Comparison of ENCODE assay signal across 9 mouse cellular contexts in the genomic region with DNA sequence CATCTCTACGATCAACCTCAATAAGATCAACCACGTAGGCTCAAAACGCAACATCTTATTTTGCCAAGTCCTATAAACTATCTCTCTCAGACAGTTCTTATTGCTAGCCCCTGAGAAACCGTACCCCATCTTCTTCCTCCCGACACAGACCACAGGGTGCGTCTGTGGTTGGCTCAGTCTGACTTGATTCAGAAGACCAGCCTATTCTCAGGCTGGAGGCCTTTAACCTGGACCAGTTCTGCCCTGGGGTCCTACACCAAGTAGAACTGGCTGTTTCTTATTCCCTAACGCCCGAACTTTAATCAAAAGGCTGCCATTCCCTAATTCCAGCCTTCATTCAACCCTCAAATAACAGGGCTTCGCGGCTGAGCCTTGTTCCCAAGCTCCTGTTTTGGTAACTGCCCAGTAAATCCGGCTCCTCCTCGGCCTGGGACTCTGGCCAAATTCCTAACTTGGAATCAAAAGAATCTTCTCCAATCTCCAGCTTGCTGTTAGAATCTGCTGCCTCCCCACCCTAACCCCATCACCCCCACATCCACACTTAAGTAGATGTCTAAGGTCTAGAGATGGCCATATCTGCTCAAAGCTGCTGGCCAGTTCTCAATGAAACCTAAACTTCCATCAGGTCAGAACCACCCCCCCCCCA.
DNase-seq lines count a peak whose midpoint lies in the region; ATAC-seq and TF ChIP-seq lines count a peak whose summit lies in the region.
"Had no signal": no experiment of that assay in that cellular context is flagged by ENCODE, and none has a peak within 500 bp of the region (broad histone marks: within the 10 kb centered on the region; RNA-seq: fewer than 3 reads in every experiment).

No protein-coding gene starts in this region.

- H3K9ac ChIP-seq in hindbrain, embryonic 14.5 days, result no peak overlapping the region
- no peak overlapping the region for H3K9ac ChIP-seq in hindbrain, embryonic 12.5 days
- no peak overlapping the region for H3K9ac ChIP-seq in forebrain, postnatal 0 days
- H3K9ac ChIP-seq: midbrain, embryonic 12.5 days had no signal

- WGBS in hindbrain, embryonic 14.5 days, result 70% methylated on average over 12 of the region's 12 CpGs
- WGBS in hindbrain, embryonic 12.5 days, result 81% methylated on average over 12 of the region's 12 CpGs
- 39% methylated on average over 12 of the region's 12 CpGs for WGBS in forebrain, postnatal 0 days

- no peak for ATAC-seq in hindbrain, embryonic 14.5 days (ENCODE audit: low FRiP score)
- ATAC-seq in hindbrain, embryonic 12.5 days (ENCODE audit: low FRiP score), result no peak
- no peak for ATAC-seq in forebrain, postnatal 0 days
- no peak for ATAC-seq in erythroblast, adult 5-6 weeks (replicated peaks; ENCODE audit: low FRiP score, poor library complexity, severe bottlenecking)

- no peaks in the 10 kb centered on the region for H3K27me3 ChIP-seq in hindbrain, embryonic 14.5 days (ENCODE audit: control insufficient read depth, insufficient read depth, low read length)
- H3K27me3 ChIP-seq in hindbrain, embryonic 12.5 days, result peaks cover 7% of the 10 kb centered on the region; the same call in 1 of the 2 replicates
- no peaks in the 10 kb centered on the region for H3K27me3 ChIP-seq in forebrain, postnatal 0 days (ENCODE audit: insufficient read depth, low read length)
- H3K27me3 ChIP-seq: midbrain, embryonic 12.5 days had no signal

- no peak for TF ChIP-seq CTCF in forebrain, postnatal 0 days (IDR thresholded peaks at IDR 0.05; ENCODE audit: low read depth)

- H3K36me3 ChIP-seq in hindbrain, embryonic 14.5 days (replicated peaks; ENCODE audit: control insufficient read depth, insufficient read depth), result no peaks in the 10 kb centered on the region
- no peaks in the 10 kb centered on the region for H3K36me3 ChIP-seq in hindbrain, embryonic 12.5 days
- no peaks in the 10 kb centered on the region for H3K36me3 ChIP-seq in forebrain, postnatal 0 days (ENCODE audit: insufficient read depth)
- H3K36me3 ChIP-seq: midbrain, embryonic 12.5 days had no signal

- H3K27ac ChIP-seq in hindbrain, embryonic 14.5 days, result no peak overlapping the region
- H3K27ac ChIP-seq in hindbrain, embryonic 12.5 days, result no peak overlapping the region
- H3K27ac ChIP-seq in forebrain, postnatal 0 days (ENCODE audit: low read depth, low read length), result 0 out of 2 replicates have a peak overlapping the region, but pooled peaks have one; percentile 23
- H3K27ac ChIP-seq: midbrain, embryonic 12.5 days had no signal

- H3K4me2 ChIP-seq in hindbrain, embryonic 14.5 days (replicated peaks), result no peak overlapping the region
- no peak overlapping the region for H3K4me2 ChIP-seq in hindbrain, embryonic 12.5 days (replicated peaks)
- H3K4me2 ChIP-seq in forebrain, postnatal 0 days (ENCODE audit: low read depth), result no peak overlapping the region
- H3K4me2 ChIP-seq: midbrain, embryonic 12.5 days had no signal

- no peaks in the 10 kb centered on the region for H3K4me1 ChIP-seq in hindbrain, embryonic 14.5 days (replicated peaks; ENCODE audit: control insufficient read depth, insufficient read depth, low read length)
- no peaks in the 10 kb centered on the region for H3K4me1 ChIP-seq in hindbrain, embryonic 12.5 days
- peaks cover 7% of the 10 kb centered on the region; the same call in 1 of the 2 replicates for H3K4me1 ChIP-seq in forebrain, postnatal 0 days (ENCODE audit: insufficient read depth)

- DNase-seq in hindbrain, embryonic 14.5 days (ENCODE audit: low spot score), result peak; percentile 49
- DNase-seq in adrenal gland, postnatal 25 days, result peak; percentile 31
- DNase-seq in forebrain, postnatal 0 days, result peak; percentile 59
- DNase-seq in lung, adult 18-20 months, result peak; percentile 30 to 58
- DNase-seq in liver, result no peak
- DNase-seq in cerebellum, postnatal 25 days, result no peak

- no peak overlapping the region for H3K4me3 ChIP-seq in hindbrain, embryonic 14.5 days (replicated peaks; ENCODE audit: low read length)
- no peak overlapping the region for H3K4me3 ChIP-seq in hindbrain, embryonic 12.5 days
- no peak overlapping the region for H3K4me3 ChIP-seq in forebrain, postnatal 0 days (ENCODE audit: low read depth, low read length)
- H3K4me3 ChIP-seq: midbrain, embryonic 12.5 days had no signal

- H3K9me3 ChIP-seq in hindbrain, embryonic 14.5 days (ENCODE audit: control insufficient read depth, low read length), result no peaks in the 10 kb centered on the region
- H3K9me3 ChIP-seq in hindbrain, embryonic 12.5 days (replicated peaks), result no peaks in the 10 kb centered on the region
- H3K9me3 ChIP-seq in forebrain, postnatal 0 days (ENCODE audit: low read length), result no peaks in the 10 kb centered on the region
- H3K9me3 ChIP-seq: midbrain, embryonic 12.5 days had no signal

Comparison
In these comparisons a context has a peak if more than half of its experiments do, and no peak if none do; other contexts are left out.
1. DNase-seq: peak in hindbrain, embryonic 14.5 days (single experiment), adrenal gland, postnatal 25 days (single experiment), forebrain, postnatal 0 days (single experiment) and lung, adult 18-20 months (2 of 2); none in liver (single experiment) and cerebellum, postnatal 25 days (0 of 2).